Mouse (Mus musculus) stomach, postnatal 0 days (tissue): Measurements from ENCODE around the gene Cap1. TPM values are rescaled to one million over a fixed set of nuclear protein-coding genes. Genes with fewer than 3 reads are reported as not detected.
A peak's percentile ranks its signal among the peaks of the same experiment; 100 is the strongest.

Experiments used
- ATAC-seq: fragments of 200-750 bp; cut with Nextera tagmentation; 2 replicates; pipeline ENCODE4 v1.8.0; 2017; ENCODE audit not compliant: low FRiP score, low TSS enrichment
- DNase-seq: peaks from one replicate; pipeline ENCODE4 v3.0.0-alpha.2; 2016; ENCODE audit warnings: low spot score
- H3K27ac ChIP-seq: fragments of 300-500 bp; sonication (generic); replicated peaks from 2 replicates; pipeline ENCODE4 v1.5.1; 2014; ENCODE audit warnings: mild to moderate bottlenecking, control low read depth
- H3K27me3 ChIP-seq: fragments of 300-500 bp; sonication (generic); 2 replicates; pipeline ENCODE4 v1.6.1; 2014; ENCODE audit warnings: low read length; ENCODE audit not compliant: control insufficient read depth, insufficient read depth
- H3K36me3 ChIP-seq: fragments of 300-500 bp; sonication (generic); 2 replicates; pipeline ENCODE4 v1.6.1; 2014; ENCODE audit warnings: low read length, mixed read lengths; ENCODE audit not compliant: control insufficient read depth, insufficient read depth
- H3K4me1 ChIP-seq: fragments of 300-500 bp; sonication (generic); replicated peaks from 2 replicates; pipeline ENCODE4 v1.6.1; 2014; ENCODE audit warnings: antibody characterized with exemption; ENCODE audit not compliant: control insufficient read depth, insufficient read depth
- H3K4me2 ChIP-seq: fragments of 300-500 bp; sonication (generic); replicated peaks from 2 replicates; pipeline ENCODE4 v1.6.1; 2014; ENCODE audit warnings: low read depth, mild to moderate bottlenecking, control low read depth, moderate library complexity
- H3K4me3 ChIP-seq: fragments of 300-500 bp; sonication (generic); 2 replicates; pipeline ENCODE4 v1.5.1; 2014; ENCODE audit warnings: low read depth, low read length, control low read depth
- H3K9ac ChIP-seq: fragments of 300-500 bp; sonication (generic); 2 replicates; pipeline ENCODE4 v1.6.1; 2014; ENCODE audit warnings: mild to moderate bottlenecking, low read length, control low read depth, mixed read lengths
- H3K9me3 ChIP-seq: fragments of 300-500 bp; sonication (generic); 2 replicates; pipeline ENCODE4 v1.6.1; 2016; ENCODE audit warnings: low read length; ENCODE audit not compliant: control insufficient read depth
- CTCF ChIP-seq: IDR thresholded peaks from 2 replicates; pipeline ENCODE4 v1.5.1; 2016; ENCODE audit warnings: antibody characterized with exemption, low read depth, mild to moderate bottlenecking, moderate library complexity
- EP300 ChIP-seq: optimal IDR thresholded peaks from 2 replicates; pipeline ENCODE3; 2016; ENCODE audit warnings: antibody characterized with exemption
- WGBS: fragments of 180-500 bp; shearing (Covaris S2); extraction: QIAGEN DNeasy Blood & Tissue Kit; methylation state at CpG from one replicate; pipeline ENCODE4 v1.1.7; 2014; 5-methylcytosine and 5-hydroxymethylcytosine counted together
- polyA plus RNA-seq: library from polyadenylated mRNA; unstranded; fragments of >200 nt; fragmentation: Nextera tagmentation; extraction: Ambion mirVana; gene quantifications from 2 replicates; pipeline ENCODE4 v1.2.1, GENCODE M21; 2015

Gene Cap1
- polyA plus RNA-seq, 1 experiment from 2014 or later = 56.2 TPM

DNA sequence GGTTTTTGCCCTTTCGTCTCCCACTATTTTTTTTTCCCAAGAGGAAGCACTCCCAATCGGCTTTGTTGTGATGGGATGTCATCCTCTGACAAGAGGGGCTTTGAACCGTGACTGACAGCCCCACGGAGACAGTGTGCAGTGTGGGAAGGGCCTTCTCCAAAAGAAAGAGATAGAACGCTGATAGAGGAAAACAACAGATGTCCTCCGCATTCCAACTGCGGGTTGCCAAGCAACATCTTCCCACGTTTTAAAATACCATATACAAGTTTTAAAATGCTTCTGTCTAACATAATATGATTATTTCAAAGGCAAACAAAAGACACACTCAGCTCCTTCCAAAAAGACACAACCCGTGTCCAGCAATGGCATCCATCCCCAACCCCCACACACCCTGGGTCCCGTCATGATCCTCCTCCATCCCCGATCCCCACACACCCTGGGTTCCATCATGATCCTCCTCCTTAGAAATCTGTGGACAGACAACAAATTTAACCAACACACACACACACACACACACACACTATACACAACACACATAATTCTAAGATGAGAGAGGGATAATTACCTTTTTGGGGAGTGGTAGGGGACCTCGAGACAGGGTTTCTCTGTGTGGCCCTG lies 23.8 kb upstream of the Cap1 start:
- Histone ChIP-seq H3K9ac (no peak overlapping the region), H3K27ac (no peak overlapping the region), H3K4me2 (no peak overlapping the region), H3K36me3 (no peaks in the 10 kb centered on the region), H3K4me1 (no peaks in the 10 kb centered on the region), H3K4me3 (no peak overlapping the region), H3K27me3 (no peaks in the 10 kb centered on the region), H3K9me3 (peaks cover 3% of the 10 kb centered on the region; the same call in 1 of the 2 replicates)
- no peak for TF ChIP-seq EP300
- no peak for TF ChIP-seq CTCF
- ATAC-seq = no peak
- DNase-seq = no peak
- WGBS = 53% methylated on average over 12 of the region's 12 CpGs

DNA sequence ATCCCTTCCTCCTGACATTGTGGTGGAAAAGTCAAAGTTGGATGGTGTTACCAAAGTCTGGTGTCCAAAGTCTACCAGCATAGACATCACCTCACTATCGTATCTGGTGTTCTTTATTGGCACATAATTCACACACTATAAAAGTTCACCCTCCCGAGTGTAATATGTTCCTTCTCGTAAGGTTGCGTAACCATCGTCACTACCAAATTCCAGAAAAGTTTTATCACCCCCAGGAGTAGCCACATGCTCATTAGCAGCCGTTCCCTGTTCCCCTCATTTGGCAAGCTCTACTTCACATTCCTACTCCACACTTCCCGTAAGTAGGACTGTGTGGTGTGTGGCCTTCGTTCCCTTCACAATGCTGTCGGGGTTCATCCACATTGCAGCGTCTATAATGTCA lies 19.5 kb upstream of the Cap1 start:
- DNase-seq (no peak), ATAC-seq (no peak)
- H3K4me1 ChIP-seq = no peaks in the 10 kb centered on the region
- TF ChIP-seq EP300 (no peak), CTCF (no peak)
- no peak overlapping the region for H3K27ac ChIP-seq
- H3K9me3 ChIP-seq = no peaks in the 10 kb centered on the region
- H3K27me3 ChIP-seq = no peaks in the 10 kb centered on the region
- H3K9ac ChIP-seq = no peak overlapping the region
- no peak overlapping the region for H3K4me3 ChIP-seq
- WGBS = 73% methylated on average over 10 of the region's 10 CpGs
- no peaks in the 10 kb centered on the region for H3K36me3 ChIP-seq
- no peak overlapping the region for H3K4me2 ChIP-seq

DNA sequence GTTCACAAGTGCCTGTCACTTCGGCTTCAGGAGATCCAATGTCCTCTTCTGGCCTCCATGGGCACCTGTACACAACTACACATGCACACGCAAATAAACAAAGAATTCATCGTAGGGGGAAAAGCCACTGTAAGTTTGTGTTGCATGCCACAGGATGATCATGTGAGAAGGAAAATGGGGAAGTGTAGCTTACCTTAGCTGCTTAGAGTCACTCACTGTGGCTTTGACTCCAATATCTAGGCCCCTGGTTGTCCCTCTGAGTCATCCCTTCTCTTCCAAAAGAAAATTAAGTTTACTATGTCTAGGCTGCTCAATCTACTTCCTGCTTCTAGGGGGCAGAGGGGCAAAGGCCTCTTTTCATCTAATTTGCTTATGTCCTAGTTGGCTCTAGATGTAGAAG lies 17.9 kb upstream of the Cap1 start:
- WGBS = 80% methylated on average over 3 of the region's 3 CpGs
- Histone ChIP-seq H3K4me3 (no peak overlapping the region), H3K9me3 (no peaks in the 10 kb centered on the region), H3K4me2 (no peak overlapping the region), H3K4me1 (no peaks in the 10 kb centered on the region), H3K36me3 (no peaks in the 10 kb centered on the region), H3K27me3 (no peaks in the 10 kb centered on the region), H3K27ac (no peak overlapping the region), H3K9ac (no peak overlapping the region)
- no peak for ATAC-seq
- DNase-seq = no peak
- no peak for TF ChIP-seq EP300
- TF ChIP-seq CTCF = no peak

DNA sequence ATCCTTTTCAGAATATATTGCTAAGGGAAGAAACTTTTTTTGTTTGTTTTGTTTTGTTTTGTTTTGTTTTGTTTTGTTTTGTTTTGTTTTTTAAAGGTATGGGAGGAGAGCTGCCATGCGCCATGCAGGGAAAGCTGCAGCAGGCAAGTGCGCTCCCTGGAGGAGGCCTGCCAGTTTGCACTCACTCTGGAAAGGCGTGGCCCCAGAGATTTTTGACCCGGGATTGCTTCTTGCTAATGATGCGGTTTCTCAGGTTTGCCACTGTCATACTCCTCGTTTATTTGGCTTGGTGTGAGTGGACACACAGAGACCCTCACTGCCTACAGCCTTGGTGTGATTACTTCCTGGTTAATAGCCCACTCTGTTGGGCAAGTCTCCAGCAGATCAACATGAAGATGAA lies 16.3 kb upstream of the Cap1 start:
- Histone ChIP-seq H3K27me3 (no peaks in the 10 kb centered on the region), H3K4me3 (no peak overlapping the region), H3K9ac (no peak overlapping the region), H3K9me3 (no peaks in the 10 kb centered on the region), H3K36me3 (no peaks in the 10 kb centered on the region), H3K4me1 (no peaks in the 10 kb centered on the region), H3K4me2 (no peak overlapping the region), H3K27ac (no peak overlapping the region)
- no peak for ATAC-seq
- 19% methylated on average over 6 of the region's 6 CpGs for WGBS
- peak; percentile 41 for DNase-seq
- TF ChIP-seq CTCF (peak; percentile 61), EP300 (no peak)

DNA sequence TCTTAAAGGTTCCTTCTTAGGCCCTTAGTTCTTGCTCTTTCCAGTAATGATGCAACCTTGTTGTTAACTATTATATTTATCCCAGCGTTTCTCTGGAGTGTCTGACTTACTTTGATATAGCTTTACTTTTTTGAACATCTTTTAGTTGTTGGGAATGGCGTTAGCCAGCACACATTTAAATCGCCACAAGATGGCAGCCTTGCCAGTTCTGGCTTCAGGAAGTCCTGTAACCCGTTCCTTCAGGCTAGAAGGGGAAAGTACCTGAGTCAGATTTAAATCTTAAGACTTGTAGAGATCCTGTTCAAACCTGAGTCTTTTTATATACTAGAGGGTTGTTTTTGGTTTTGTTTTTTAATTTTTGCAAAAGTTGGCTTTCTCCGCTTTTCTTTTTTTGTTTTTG lies 12.5 kb upstream of the Cap1 start:
- Histone ChIP-seq H3K9me3 (no peaks in the 10 kb centered on the region), H3K36me3 (no peaks in the 10 kb centered on the region), H3K4me2 (no peak overlapping the region), H3K9ac (no peak overlapping the region), H3K4me3 (no peak overlapping the region), H3K27me3 (no peaks in the 10 kb centered on the region), H3K27ac (no peak overlapping the region), H3K4me1 (no peaks in the 10 kb centered on the region)
- ATAC-seq (peak; percentile 76), DNase-seq (peak; percentile 73)
- 14% methylated on average over 5 of the region's 5 CpGs for WGBS
- peak; percentile 89 for TF ChIP-seq CTCF
- TF ChIP-seq EP300 = no peak

DNA sequence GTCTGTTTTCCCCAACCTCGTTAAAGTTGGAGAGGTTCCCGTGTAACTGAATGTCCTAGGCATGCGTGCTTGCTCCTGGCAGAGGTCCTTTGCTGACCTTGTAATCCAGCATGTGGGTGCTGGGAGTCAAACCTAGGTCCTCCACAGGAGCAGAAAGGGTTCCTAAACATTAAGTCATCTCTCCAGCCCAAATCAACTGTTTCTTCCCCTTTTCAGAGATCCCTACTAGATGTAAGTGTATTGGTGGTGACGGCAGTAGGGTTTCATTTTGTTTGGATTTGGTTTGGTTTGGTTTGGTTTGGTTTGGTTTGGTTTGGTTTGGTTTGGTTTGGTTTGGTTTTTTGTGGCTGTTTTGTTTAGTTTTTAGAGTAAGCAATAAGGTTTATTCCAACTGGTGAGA lies 11.9 kb upstream of the Cap1 start:
- no peak for DNase-seq
- H3K4me3 ChIP-seq = no peak overlapping the region
- no peaks in the 10 kb centered on the region for H3K36me3 ChIP-seq
- 79% methylated on average over 4 of the region's 4 CpGs for WGBS
- ATAC-seq = no peak
- no peak overlapping the region for H3K4me2 ChIP-seq
- no peak overlapping the region for H3K27ac ChIP-seq
- no peaks in the 10 kb centered on the region for H3K27me3 ChIP-seq
- no peaks in the 10 kb centered on the region for H3K9me3 ChIP-seq
- TF ChIP-seq CTCF (no peak), EP300 (no peak)
- H3K9ac ChIP-seq = no peak overlapping the region
- H3K4me1 ChIP-seq = no peaks in the 10 kb centered on the region
